Mouse (Mus musculus) thymus, postnatal 0 days (tissue): ENCODE results near the gene Rufy4. TPM values are rescaled to one million over a fixed set of nuclear protein-coding genes. Genes with fewer than 3 reads are reported as not detected.

Source experiments
- DNase-seq: peaks from one replicate; pipeline ENCODE4 v3.0.0-alpha.2; 2015; ENCODE audit warnings: low spot score
- polyA plus RNA-seq: library from polyadenylated mRNA; unstranded; fragments of >200 nt; fragmentation: Nextera tagmentation; extraction: Ambion mirVana; gene quantifications from 2 replicates; pipeline ENCODE4 v1.2.1, GENCODE M21; 2015

Gene Rufy4
- polyA plus RNA-seq, 1 experiment from 2014 or later, result 0.08 TPM

DNA sequence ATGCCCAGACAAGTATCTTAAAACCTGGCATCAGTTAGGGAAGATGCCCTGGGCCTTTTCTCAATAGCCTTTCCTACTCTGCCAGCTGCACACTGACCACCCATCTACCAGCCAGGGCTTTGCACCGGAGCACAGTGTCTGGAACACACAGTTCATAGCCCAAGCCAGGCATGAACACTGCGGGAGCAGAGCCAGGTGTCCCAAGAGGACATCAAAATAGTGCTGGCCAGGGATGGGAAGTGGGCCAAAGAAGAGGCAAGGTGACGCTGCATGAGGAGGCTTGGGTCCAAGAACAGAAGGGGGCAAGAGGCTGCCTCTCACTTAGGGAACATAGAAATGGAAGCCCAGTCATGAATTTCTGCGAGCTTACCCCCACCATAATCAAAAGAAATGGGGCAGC is 19.7 kb upstream of the Rufy4 start:
- DNase-seq, result no peak

DNA sequence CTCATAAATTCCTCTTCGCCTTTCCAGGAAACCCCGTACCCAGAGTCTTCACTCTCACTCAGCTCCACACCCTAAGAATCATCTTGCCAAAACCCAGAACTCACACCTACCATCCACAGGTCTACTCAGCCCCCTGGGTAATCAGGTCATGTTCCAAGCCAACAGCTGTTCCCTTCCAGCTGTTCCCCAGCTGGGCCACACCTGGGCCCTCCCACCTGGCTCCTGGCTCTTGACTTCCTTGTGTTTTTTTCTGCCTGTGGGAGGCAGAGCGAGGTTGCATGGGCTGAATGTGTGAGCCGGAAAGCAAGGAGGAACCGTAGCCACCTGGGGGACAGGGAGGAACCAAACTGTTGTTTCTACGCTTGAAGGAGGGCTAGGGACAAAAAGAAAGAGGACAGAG is 19.1 kb upstream of the Rufy4 start:
- DNase-seq, result no peak

- DNase-seq, result no peak
These were observed 17.3 kb upstream of the Rufy4 start for GRCm38 (mm10) chr1:74107931-74108618.

DNA sequence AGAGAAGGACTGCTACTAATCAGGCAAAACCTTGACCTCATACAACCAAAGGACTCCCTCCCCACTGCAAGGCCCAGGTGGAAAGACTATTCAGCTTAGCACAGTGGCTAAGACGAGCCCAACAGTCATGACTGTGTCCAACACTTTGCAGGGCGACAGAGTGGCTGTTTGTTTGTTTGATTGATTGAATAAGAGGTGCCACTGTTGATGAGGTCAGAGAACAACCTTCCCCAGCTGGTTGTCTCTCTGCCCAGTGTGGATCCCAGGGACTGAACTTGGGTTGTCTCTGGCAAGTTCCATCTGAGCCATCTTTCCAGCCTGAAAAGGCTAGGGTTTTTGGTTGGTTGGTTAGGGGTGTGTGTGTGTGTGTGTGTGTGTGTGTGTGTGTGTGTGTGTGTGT is 15.7 kb upstream of the Rufy4 start:
- DNase-seq, result no peak

GRCm38 (mm10) chr1:74110932-74111695 is 14.2 kb upstream of the Rufy4 start:
- DNase-seq, result no peak

DNA sequence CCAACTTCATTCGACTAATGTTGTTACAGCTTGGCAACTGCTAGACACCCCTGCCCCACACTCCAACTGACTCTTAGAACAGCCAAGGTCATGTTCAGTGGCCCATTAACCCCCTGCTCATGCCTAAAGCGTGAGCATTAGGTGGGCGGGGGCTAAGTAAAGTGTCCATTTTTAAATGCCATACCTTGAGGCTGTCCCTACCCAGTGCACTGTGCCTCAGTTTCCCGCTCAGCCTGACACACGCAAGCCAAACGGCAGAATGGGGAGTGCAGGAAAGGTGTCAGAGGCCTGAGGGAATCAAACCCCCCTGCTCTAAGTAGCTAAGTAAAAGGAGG is 13.7 kb upstream of the Rufy4 start:
- DNase-seq, result no peak

GRCm38 (mm10) chr1:74113071-74113470 is 12.3 kb upstream of the Rufy4 start:
- no peak for DNase-seq

- no peak for DNase-seq
These were observed 7.5 kb upstream of the Rufy4 start for GRCm38 (mm10) chr1:74117876-74118275.

DNA sequence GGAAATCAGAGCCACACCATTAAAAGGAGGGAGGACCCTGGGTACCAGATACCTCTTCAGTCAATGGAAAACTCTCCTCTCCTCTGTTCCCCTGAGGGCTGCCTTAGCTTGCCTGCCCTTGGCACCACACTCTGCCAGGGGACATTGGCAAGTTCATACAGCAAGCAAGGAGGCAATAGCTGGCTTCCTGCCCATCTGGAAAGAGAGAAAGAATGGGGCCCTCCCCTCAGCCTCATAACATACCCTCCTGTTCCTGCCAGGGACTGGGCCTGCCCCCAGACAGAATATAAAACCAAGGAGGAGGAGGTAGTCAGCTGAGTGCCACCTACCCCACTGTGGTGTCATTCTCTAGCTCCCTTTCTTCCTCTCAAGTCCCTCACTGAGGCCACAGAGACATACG is 6.2 kb upstream of the Rufy4 start:
- no peak for DNase-seq

GRCm38 (mm10) chr1:74121138-74121537 is 4.2 kb upstream of the Rufy4 start:
- no peak for DNase-seq

DNA sequence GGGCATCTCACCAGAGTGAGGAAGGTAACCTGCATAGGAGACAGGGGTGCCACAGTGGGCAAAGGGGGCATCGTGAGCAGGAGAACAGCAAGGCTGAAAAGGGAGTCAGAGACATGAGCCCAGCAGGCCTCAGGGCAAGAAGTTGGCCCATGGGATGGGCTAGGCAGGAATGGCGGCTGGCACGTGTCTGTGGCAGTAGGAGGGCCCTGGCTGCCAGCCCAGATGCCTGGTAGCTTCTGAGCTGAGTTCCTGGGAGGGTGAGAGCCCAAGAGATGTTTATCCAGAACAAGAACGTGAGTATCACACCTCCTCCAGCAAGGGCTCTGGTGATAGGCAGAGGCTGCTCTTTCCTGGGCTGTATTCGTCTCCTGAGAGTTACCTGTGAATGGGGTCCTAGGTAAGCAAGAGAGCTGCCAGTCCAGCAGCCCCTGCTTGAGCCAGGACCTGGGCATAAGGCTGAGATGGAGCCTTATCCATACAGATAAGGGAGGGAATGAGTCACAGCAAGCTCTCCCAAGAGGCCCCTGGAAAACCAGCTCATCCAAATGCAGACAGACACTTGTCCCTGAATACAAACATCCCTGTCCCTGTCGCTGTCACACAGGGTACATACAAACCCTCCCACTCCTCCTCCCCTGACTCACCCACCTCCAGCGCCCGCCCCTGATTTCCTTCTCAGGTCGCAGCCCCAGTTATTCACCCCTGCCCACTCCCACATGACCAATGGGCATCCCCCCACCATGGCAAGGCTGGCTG is 3.3 kb upstream of the Rufy4 start:
- DNase-seq, result no peak

GRCm38 (mm10) chr1:74123215-74123614 is 2.1 kb upstream of the Rufy4 start:
- no peak for DNase-seq

DNA sequence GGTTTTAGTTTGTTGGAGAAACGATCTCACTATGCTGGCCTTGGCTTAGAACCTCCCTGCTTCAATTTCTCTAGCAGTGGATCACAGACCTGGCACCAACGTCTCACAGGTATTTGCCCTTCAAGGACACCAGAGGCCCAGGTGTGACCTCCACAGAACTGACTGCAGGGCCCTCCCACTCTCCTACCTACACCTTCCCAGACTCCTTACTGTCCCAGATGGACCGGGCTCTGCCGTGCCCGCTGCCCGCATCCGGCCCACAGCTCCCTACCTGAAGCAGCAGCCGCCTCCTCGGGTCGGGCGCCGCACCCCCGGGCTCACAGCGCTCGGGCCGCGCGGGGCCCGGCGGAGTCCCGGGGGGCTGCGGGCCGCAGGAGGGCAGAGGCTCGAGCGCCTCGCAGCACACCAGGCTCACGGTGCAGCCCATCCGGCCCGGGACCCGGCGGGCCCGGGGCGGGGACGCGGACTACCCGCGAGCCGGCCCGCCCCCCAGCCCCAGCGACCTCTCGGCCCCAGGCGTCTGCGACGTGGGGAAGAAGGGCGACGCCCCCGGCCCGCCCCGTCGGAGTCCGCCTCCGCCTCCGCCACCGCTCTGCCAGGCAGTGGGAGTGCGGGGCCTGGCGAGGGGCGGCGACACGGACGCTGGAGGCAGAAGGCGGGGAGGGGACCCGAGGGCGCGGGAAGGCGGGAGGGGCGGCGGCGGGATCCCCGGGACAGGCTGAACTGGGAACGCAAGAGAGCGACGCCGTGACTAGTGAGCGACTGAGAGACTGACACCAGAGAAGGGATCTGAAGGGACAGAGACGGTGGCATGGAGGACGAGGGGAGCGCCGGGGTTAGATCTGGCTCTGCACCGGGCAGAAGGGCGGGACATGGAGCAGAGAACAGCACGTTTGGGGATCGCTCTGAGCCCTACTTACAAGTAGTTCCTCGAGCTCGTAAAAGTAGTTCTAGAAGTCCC is 1.0 kb upstream of the Rufy4 start, which contains the start of gene Tns1:
Gene Tns1, minus strand, starts transcription at position 429 of the 961 bp plus-strand sequence.
- DNase-seq, result peak; percentile 54

DNA sequence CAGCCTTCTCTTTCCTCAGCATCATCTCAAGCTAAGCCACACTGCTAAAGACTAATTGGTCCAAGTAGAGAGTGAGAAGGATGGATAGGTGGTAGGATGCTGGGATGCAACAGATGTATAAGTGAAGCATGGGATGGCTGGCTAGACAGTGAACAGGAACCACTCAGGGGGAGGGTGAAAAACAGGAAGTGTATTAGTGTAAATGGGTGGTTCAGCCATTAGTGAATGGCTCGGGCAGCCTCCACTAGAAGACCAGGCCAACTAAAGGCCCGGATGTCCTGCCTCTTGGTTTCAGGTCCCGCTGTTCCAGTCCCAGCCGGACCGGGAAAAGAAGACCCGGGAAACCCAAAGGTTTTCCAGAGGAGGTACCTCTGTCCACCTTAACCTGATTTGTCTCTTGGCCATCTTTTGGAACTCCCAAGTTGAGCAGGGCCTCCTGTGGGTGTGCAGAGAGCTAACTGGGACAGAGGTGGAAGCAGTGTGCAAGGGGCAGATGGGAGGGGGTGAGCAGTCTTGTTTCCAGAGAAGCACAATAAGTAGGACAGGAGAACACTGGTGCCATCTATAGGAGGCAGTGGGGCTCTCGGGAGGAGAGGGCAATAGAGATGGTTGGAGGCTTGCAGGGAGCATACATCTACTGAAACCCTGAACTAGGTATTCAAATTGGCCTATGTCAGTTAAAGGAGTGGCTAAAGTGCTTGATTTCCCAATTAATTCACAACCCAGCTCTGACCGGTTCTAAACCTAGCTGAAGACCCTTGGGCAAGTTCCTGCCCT is 5.7 kb downstream of the Rufy4 start:
- DNase-seq, result no peak

- no peak for DNase-seq
These were observed 6.7 kb downstream of the Rufy4 start for GRCm38 (mm10) chr1:74132011-74132410.

- no peak for DNase-seq
These were observed 8.6 kb downstream of the Rufy4 start for GRCm38 (mm10) chr1:74133954-74134353.

DNA sequence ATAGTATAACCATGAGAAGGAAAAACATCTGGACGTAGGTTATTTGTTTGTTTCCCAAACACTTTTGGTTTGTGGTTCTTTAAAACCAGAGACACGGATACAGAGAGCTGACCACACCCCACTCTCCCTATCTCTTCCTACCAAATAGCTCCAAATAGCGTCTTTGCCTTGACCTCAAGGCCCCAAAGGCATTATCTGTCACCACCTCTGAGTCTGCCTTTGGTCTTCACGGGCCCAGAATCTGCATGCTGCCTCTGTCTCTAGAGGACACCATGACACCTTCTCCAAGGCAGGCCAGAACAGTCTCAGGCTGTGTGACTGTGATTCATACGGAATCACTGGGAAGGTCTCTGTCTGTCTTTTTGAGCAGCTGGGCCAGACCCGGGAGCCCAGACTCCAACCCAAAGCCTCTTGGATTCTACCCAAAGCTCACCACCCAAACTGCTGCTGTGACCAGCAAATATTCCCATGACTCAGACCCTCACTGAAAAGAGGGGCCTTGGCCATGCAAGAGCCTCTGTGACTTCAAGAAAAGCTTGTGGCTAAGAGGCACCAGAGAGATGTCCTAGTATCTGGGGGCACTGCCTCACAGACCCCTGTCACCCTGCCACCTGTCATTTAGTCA is 10.1 kb downstream of the Rufy4 start:
- DNase-seq, result no peak

GRCm38 (mm10) chr1:74139415-74139814 is 14.1 kb downstream of the Rufy4 start:
- DNase-seq, result no peak

- DNase-seq, result no peak
These were observed 16.4 kb downstream of the Rufy4 start for GRCm38 (mm10) chr1:74141781-74142180.
